Mouse (Mus musculus) thymus, adult 18-20 months (tissue): ENCODE measurements around the gene Dennd4c.

Experiments used
- DNase-seq, 2 experiments: peaks; one replicate each; pipeline ENCODE4 v3.0.0; 2022; ENCODE audit warnings: mixed read lengths in 2 of 2

Dennd4c gene

GRCm38 (mm10) chr4:86748336-86749291 is at the start of gene Dennd4c:
TSS of gene Dennd4c (plus strand) at chr4:86748555.
- DNase-seq = peak; percentile 88 to 89

- DNase-seq = no peak
Measured at GRCm38 (mm10) chr4:86699161-86699865, 49.0 kb upstream of the Dennd4c start.

- DNase-seq = no peak
Measured at GRCm38 (mm10) chr4:86708801-86709200, 39.6 kb upstream of the Dennd4c start.

GRCm38 (mm10) chr4:86710034-86710650 is 38.2 kb upstream of the Dennd4c start:
- DNase-seq = no peak

- no peak for DNase-seq
Measured at GRCm38 (mm10) chr4:86710666-86711215, 37.6 kb upstream of the Dennd4c start.

- peak; percentile 63 to 75 for DNase-seq
Measured at GRCm38 (mm10) chr4:86712751-86713195, 35.6 kb upstream of the Dennd4c start.

- no peak for DNase-seq
Measured at GRCm38 (mm10) chr4:86713518-86713917, 34.8 kb upstream of the Dennd4c start.

- DNase-seq = no peak
Measured at GRCm38 (mm10) chr4:86715341-86715740, 33.0 kb upstream of the Dennd4c start.

GRCm38 (mm10) chr4:86717176-86717575 is 31.2 kb upstream of the Dennd4c start:
- no peak for DNase-seq

GRCm38 (mm10) chr4:86718878-86719577 is 29.3 kb upstream of the Dennd4c start:
- DNase-seq = no peak

- DNase-seq = no peak
Measured at GRCm38 (mm10) chr4:86721856-86722358, 26.4 kb upstream of the Dennd4c start.

GRCm38 (mm10) chr4:86725175-86725574 is 23.2 kb upstream of the Dennd4c start:
- no peak for DNase-seq

GRCm38 (mm10) chr4:86726141-86726540 is 22.2 kb upstream of the Dennd4c start:
- DNase-seq = no peak

- no peak for DNase-seq
Measured at GRCm38 (mm10) chr4:86729829-86730228, 18.5 kb upstream of the Dennd4c start.

- no peak for DNase-seq
Measured at GRCm38 (mm10) chr4:86734088-86734841, 14.1 kb upstream of the Dennd4c start.

- no peak for DNase-seq
Measured at GRCm38 (mm10) chr4:86739308-86739993, 8.9 kb upstream of the Dennd4c start.

- peak in 1 of 2 experiments; percentile 19 for DNase-seq
Measured at GRCm38 (mm10) chr4:86749361-86749841, 1.0 kb downstream of the Dennd4c start.

GRCm38 (mm10) chr4:86750346-86750945 is 2.1 kb downstream of the Dennd4c start:
- DNase-seq = peak; percentile 37 to 65

- no peak for DNase-seq
Measured at GRCm38 (mm10) chr4:86764307-86764706, 16.0 kb downstream of the Dennd4c start.

GRCm38 (mm10) chr4:86777587-86777986 is 29.2 kb downstream of the Dennd4c start:
- no peak for DNase-seq
